Mouse (Mus musculus): Measurements from ENCODE around the gene Flt3l. TPM values are rescaled to one million over a fixed set of nuclear protein-coding genes. Genes with fewer than 3 reads are reported as not detected.
"Not testable (repeated sequence)": the region's sequence is repeated elsewhere in the genome, so short reads cannot be mapped to it uniquely, and the experiment has no call there.

Flt3l gene
- polyA plus RNA-seq, 1 experiment = 1.6 TPM

DNA sequence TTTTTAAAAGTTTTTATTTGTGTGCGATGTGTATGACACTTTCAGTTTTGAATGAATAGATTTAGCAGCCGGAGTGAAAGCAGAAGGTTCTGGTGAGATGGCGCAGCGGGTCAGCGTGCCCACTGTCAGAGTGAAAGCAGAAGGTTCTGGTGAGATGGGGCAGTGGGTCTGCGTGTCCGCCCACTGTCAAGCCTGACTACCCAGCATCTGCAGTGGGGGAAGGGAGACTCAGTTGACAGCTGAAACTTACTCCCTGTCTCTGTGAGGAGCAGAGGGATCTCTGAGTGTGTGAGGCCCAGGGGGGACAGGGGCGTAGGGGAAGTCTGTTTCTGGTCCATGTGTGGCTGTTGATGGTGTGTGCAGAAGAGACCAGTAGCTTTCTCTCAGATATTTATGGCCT lies 18.7 kb downstream of the Flt3l start:
- H3ac ChIP-seq (ENCODE audit: control insufficient read depth, insufficient read length, low read depth) = no peak overlapping the region
- H3K27me3 ChIP-seq (ENCODE audit: control insufficient read depth, insufficient read depth, insufficient read length) = no peaks in the 10 kb centered on the region
- peaks cover 39% of the 10 kb centered on the region for H3K36me3 ChIP-seq (ENCODE audit: control insufficient read depth, insufficient read depth)
- TF ChIP-seq MYOD1 (IDR thresholded peaks at IDR 0.05; ENCODE audit: control insufficient read depth, insufficient read length, low read depth) (no peak), USF1 (IDR thresholded peaks at IDR 0.05; ENCODE audit: low read depth) (no peak), MYOG (IDR thresholded peaks at IDR 0.05; ENCODE audit: control insufficient read depth, extremely low read depth, insufficient read length) (no peak), CTCF (IDR thresholded peaks at IDR 0.05; ENCODE audit: control insufficient read depth, insufficient read depth, insufficient read length) (no peak), MAX (IDR thresholded peaks at IDR 0.05) (no peak), CEBPB (IDR thresholded peaks at IDR 0.05; ENCODE audit: low read depth) (no peak), FOSL1 (IDR thresholded peaks at IDR 0.05; ENCODE audit: insufficient read depth, low read length, poor library complexity, severe bottlenecking) (no peak)
- peaks cover 9% of the 10 kb centered on the region for H3K79me3 ChIP-seq (ENCODE audit: low read depth)
- H3K4me3 ChIP-seq (ENCODE audit: insufficient read depth, poor library complexity, severe bottlenecking) = no peak overlapping the region
- H3K79me2 ChIP-seq (ENCODE audit: control insufficient read depth, insufficient read depth) = peaks cover 20% of the 10 kb centered on the region

DNA sequence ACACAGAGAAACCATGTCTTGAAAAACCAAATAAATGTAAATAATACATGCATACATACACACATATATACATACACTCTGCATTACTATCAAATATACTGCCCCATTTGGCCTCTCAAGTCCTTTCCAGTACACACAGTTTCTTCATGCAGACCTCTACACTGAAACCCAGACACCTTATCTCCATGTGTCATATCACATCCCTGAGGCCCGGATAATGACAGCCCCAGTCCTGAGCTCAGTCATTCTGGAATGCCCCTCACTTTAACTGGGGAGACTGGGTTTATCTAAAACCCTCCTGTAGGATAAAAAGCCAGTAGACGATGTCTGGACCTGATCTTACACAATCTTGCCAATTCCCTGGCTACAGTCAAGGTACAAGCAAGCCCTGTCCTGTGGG lies 22.8 kb downstream of the Flt3l start:
- Histone ChIP-seq H3K79me2 (ENCODE audit: control insufficient read depth, insufficient read depth) (no peaks in the 10 kb centered on the region), H3ac (ENCODE audit: control insufficient read depth, insufficient read length, low read depth) (no peak overlapping the region), H3K4me3 (ENCODE audit: insufficient read depth, poor library complexity, severe bottlenecking) (no peak overlapping the region), H3K27me3 (ENCODE audit: control insufficient read depth, insufficient read depth, insufficient read length) (no peaks in the 10 kb centered on the region), H3K79me3 (ENCODE audit: low read depth) (no peaks in the 10 kb centered on the region), H3K36me3 (ENCODE audit: control insufficient read depth, insufficient read depth) (no peaks in the 10 kb centered on the region)
- TF ChIP-seq MYOD1 (IDR thresholded peaks at IDR 0.05; ENCODE audit: control insufficient read depth, insufficient read length, low read depth) = no peak
- TF ChIP-seq CEBPB (IDR thresholded peaks at IDR 0.05; ENCODE audit: low read depth) = no peak
- TF ChIP-seq USF1 (IDR thresholded peaks at IDR 0.05; ENCODE audit: low read depth) = no peak
- no peak for TF ChIP-seq MAX (IDR thresholded peaks at IDR 0.05)
- no peak for TF ChIP-seq MYOG (IDR thresholded peaks at IDR 0.05; ENCODE audit: control insufficient read depth, extremely low read depth, insufficient read length)
- TF ChIP-seq FOSL1 (IDR thresholded peaks at IDR 0.05; ENCODE audit: insufficient read depth, low read length, poor library complexity, severe bottlenecking) = no peak
- no peak for TF ChIP-seq CTCF (IDR thresholded peaks at IDR 0.05; ENCODE audit: control insufficient read depth, insufficient read depth, insufficient read length)

DNA sequence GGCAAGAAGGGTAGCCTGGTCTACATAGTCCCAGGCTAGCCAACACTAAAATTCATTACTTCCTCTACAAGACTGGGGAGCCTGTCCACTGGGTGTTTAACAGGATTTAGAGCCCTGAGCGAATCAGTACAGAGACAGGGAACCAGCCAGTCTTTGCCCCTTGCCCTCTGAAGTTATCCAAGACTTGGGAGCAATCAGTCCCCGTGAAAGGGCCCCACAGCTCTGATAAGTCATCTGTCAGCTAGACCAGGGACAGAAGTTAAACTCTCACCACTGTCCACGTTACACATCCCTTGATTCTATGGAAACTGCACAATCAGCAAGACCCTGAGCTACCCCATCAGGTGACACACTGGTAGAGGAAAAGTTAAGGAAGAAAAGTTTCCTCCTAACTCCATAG lies 23.7 kb downstream of the Flt3l start:
- Histone ChIP-seq H3K4me3 (ENCODE audit: insufficient read depth, poor library complexity, severe bottlenecking) (no peak overlapping the region), H3ac (ENCODE audit: control insufficient read depth, insufficient read length, low read depth) (no peak overlapping the region), H3K79me2 (ENCODE audit: control insufficient read depth, insufficient read depth) (no peaks in the 10 kb centered on the region), H3K79me3 (ENCODE audit: low read depth) (no peaks in the 10 kb centered on the region), H3K36me3 (ENCODE audit: control insufficient read depth, insufficient read depth) (no peaks in the 10 kb centered on the region), H3K27me3 (ENCODE audit: control insufficient read depth, insufficient read depth, insufficient read length) (no peaks in the 10 kb centered on the region)
- no peak for TF ChIP-seq USF1 (IDR thresholded peaks at IDR 0.05; ENCODE audit: low read depth)
- TF ChIP-seq FOSL1 (IDR thresholded peaks at IDR 0.05; ENCODE audit: insufficient read depth, low read length, poor library complexity, severe bottlenecking) = no peak
- no peak for TF ChIP-seq CEBPB (IDR thresholded peaks at IDR 0.05; ENCODE audit: low read depth)
- no peak for TF ChIP-seq MYOG (IDR thresholded peaks at IDR 0.05; ENCODE audit: control insufficient read depth, extremely low read depth, insufficient read length)
- no peak for TF ChIP-seq CTCF (IDR thresholded peaks at IDR 0.05; ENCODE audit: control insufficient read depth, insufficient read depth, insufficient read length)
- no peak for TF ChIP-seq MAX (IDR thresholded peaks at IDR 0.05)
- no peak for TF ChIP-seq MYOD1 (IDR thresholded peaks at IDR 0.05; ENCODE audit: control insufficient read depth, insufficient read length, low read depth)

DNA sequence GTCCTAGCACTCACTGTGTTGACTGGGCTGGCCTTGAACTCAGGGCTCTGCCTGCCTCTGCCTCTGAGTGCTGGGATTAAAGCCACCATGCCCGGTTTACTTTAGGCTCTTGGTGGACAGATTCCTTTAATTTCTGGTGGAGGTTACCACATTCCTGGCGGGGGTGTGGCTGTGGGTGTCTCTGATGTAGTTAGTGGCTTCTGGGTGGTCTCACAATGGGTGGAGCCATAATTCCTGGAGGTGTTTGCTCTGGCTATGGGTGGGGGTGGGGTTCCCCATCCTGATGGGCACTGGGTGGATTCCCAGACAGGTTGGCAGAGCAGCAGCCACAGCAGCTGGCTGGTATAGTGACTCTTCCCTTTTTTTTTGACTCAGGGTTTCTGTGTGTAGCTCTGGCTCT lies 24.3 kb downstream of the Flt3l start:
- Histone ChIP-seq H3K27me3 (ENCODE audit: control insufficient read depth, insufficient read depth, insufficient read length) (no peaks in the 10 kb centered on the region), H3K79me3 (ENCODE audit: low read depth) (no peaks in the 10 kb centered on the region), H3ac (ENCODE audit: control insufficient read depth, insufficient read length, low read depth) (no peak overlapping the region), H3K36me3 (ENCODE audit: control insufficient read depth, insufficient read depth) (no peaks in the 10 kb centered on the region), H3K79me2 (ENCODE audit: control insufficient read depth, insufficient read depth) (no peaks in the 10 kb centered on the region), H3K4me3 (ENCODE audit: insufficient read depth, poor library complexity, severe bottlenecking) (no peak overlapping the region)
- TF ChIP-seq CTCF (IDR thresholded peaks at IDR 0.05; ENCODE audit: control insufficient read depth, insufficient read depth, insufficient read length) (no peak), FOSL1 (IDR thresholded peaks at IDR 0.05; ENCODE audit: insufficient read depth, low read length, poor library complexity, severe bottlenecking) (no peak), CEBPB (IDR thresholded peaks at IDR 0.05; ENCODE audit: low read depth) (no peak), MYOD1 (IDR thresholded peaks at IDR 0.05; ENCODE audit: control insufficient read depth, insufficient read length, low read depth) (no peak), MYOG (IDR thresholded peaks at IDR 0.05; ENCODE audit: control insufficient read depth, extremely low read depth, insufficient read length) (no peak), MAX (IDR thresholded peaks at IDR 0.05) (no peak), USF1 (IDR thresholded peaks at IDR 0.05; ENCODE audit: low read depth) (no peak)

DNA sequence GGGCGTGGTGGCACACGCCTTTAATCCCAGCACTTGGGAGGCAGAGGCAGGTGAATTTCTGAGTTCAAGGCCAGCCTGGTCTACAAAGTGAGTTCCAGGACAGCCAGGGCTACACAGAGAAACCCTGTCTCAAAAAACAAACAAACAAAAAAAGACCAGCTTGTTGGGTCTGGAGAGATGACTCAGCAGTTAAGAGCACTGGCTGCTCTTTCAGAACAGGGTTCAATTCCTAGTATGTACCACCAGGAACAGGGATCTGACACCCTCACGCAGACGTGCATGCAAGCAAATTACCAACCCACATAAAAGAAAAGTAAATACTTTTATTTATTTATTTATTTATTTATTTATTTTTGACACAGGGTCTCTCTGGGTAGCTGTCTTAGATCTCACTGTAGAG lies 26.1 kb downstream of the Flt3l start:
- H3K79me3 ChIP-seq (ENCODE audit: low read depth); H3K27me3 ChIP-seq (ENCODE audit: control insufficient read depth, insufficient read depth, insufficient read length); H3ac ChIP-seq (ENCODE audit: control insufficient read depth, insufficient read length, low read depth); H3K79me2 ChIP-seq (ENCODE audit: control insufficient read depth, insufficient read depth); H3K4me3 ChIP-seq (ENCODE audit: insufficient read depth, poor library complexity, severe bottlenecking); H3K36me3 ChIP-seq (ENCODE audit: control insufficient read depth, insufficient read depth): not testable (repeated sequence)

DNA sequence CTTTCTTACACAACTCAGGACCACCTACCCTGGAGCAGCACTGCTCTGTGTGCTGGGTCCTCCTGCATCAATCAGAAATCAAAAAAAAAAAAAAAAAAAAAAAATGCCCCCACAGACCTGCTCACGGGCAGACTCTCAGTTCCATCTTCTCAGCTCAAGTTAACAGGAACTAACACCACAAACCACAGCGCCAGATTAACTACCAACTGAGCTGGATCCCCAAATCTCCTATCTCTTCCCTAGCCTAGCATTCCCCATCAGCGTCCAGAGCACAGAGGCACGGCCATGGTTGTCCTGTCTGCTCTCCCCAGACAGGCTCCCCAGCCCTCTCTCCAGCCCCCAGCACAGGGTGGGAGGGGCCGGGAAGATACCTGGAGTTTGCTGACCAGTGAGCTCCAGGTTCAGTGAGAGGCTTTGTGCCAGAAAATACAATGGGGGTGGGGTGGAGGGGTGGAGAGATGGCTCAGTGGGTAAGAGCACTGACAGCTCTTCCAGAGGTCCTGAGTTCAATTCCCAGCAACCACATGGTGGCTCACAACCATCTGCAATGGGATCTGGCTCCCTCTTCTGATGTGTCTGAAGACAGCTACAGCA lies 29.1 kb downstream of the Flt3l start:
- no peak for TF ChIP-seq MYOD1 (IDR thresholded peaks at IDR 0.05; ENCODE audit: control insufficient read depth, insufficient read length, low read depth)
- no peak for TF ChIP-seq CTCF (IDR thresholded peaks at IDR 0.05; ENCODE audit: control insufficient read depth, insufficient read depth, insufficient read length)
- TF ChIP-seq CEBPB (IDR thresholded peaks at IDR 0.05; ENCODE audit: low read depth) = no peak
- TF ChIP-seq MYOG (IDR thresholded peaks at IDR 0.05; ENCODE audit: control insufficient read depth, extremely low read depth, insufficient read length) = no peak
- TF ChIP-seq USF1 (IDR thresholded peaks at IDR 0.05; ENCODE audit: low read depth) = no peak
- TF ChIP-seq MAX (IDR thresholded peaks at IDR 0.05) = no peak
- no peak for TF ChIP-seq FOSL1 (IDR thresholded peaks at IDR 0.05; ENCODE audit: insufficient read depth, low read length, poor library complexity, severe bottlenecking)
- no peaks in the 10 kb centered on the region for H3K27me3 ChIP-seq (ENCODE audit: control insufficient read depth, insufficient read depth, insufficient read length)
- no peaks in the 10 kb centered on the region for H3K36me3 ChIP-seq (ENCODE audit: control insufficient read depth, insufficient read depth)
- H3K79me2 ChIP-seq (ENCODE audit: control insufficient read depth, insufficient read depth) = no peaks in the 10 kb centered on the region
- H3K79me3 ChIP-seq (ENCODE audit: low read depth) = no peaks in the 10 kb centered on the region
- no peak overlapping the region for H3ac ChIP-seq (ENCODE audit: control insufficient read depth, insufficient read length, low read depth)
- no peak overlapping the region for H3K4me3 ChIP-seq (ENCODE audit: insufficient read depth, poor library complexity, severe bottlenecking)
